Mouse (Mus musculus): Measurements from ENCODE around the gene Trim7. TPM values are rescaled to one million over a fixed set of nuclear protein-coding genes. Genes with fewer than 3 reads are reported as not detected.

Gene Trim7
- polyA plus RNA-seq, 1 experiment from 2014 or later: 1.4 TPM

DNA sequence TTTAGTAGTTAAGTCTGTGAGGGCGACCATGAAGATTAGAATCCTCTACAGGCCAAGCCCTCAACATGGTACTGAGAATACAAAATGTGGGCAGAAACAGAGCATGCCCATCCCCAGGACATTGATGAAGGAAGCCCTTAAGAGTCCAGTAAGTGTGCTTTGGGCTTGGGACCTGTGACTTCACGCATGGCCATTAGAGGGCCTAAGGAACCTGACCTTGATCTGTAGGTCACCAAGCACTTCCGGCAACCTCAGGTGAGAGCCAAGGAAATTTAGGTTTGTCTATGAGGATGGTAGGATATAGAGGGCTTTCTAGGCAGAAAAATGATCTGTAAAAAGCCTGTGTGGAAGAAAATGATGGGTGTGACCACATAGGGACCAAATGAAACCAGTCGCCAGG is 29.6 kb upstream of the Trim7 start:
- ATAC-seq (ENCODE audit: insufficient read depth): no peak
- Histone ChIP-seq H3K27ac (ENCODE audit: low read depth) (no peak overlapping the region), H3K27me3 (ENCODE audit: insufficient read depth, low read length) (no peaks in the 10 kb centered on the region), H3K4me1 (ENCODE audit: insufficient read depth) (0 out of 2 replicates have a peak, but pooled peaks cover 7% of the 10 kb centered on the region), H3K4me3 (ENCODE audit: low read depth, low read length) (no peak overlapping the region), H3K9ac (no peak overlapping the region), H3K36me3 (ENCODE audit: insufficient read depth) (peaks cover 3% of the 10 kb centered on the region), H3K4me2 (no peak overlapping the region), H3K9me3 (ENCODE audit: low read depth, low read length) (no peaks in the 10 kb centered on the region)
- WGBS: 70% methylated on average over 4 of the region's 4 CpGs
- TF ChIP-seq CTCF (IDR thresholded peaks at IDR 0.05; ENCODE audit: low read depth): 0 out of 2 replicates have a peak, but pooled peaks have one; percentile 6
- DNase-seq: no peak

DNA sequence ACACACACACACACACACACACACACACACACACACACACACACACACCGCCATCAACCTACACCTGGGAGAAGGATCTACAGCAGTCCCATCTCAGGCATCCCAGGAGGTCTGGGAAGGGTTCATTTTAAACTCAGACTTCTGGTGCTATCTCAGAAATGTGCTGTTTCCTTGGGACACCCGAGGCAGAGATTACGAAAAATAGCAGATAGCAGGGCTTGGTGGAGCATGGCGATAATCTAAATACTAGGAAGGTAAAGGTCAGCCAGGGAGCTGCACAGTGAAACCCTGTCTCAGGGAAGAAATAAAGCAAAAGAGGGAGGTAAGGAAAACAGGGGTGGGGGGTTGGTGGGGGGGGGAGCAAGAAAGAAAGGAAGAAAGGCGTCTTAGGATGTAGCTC is 28.7 kb upstream of the Trim7 start:
- no peak overlapping the region for H3K4me3 ChIP-seq (ENCODE audit: low read depth, low read length)
- ATAC-seq (ENCODE audit: insufficient read depth) (no peak), DNase-seq (no peak)
- WGBS: 69% methylated on average over 5 of the region's 5 CpGs
- H3K27me3 ChIP-seq (ENCODE audit: insufficient read depth, low read length): no peaks in the 10 kb centered on the region
- H3K9ac ChIP-seq: no peak overlapping the region
- no peaks in the 10 kb centered on the region for H3K9me3 ChIP-seq (ENCODE audit: low read depth, low read length)
- H3K4me2 ChIP-seq: no peak overlapping the region
- peaks cover 13% of the 10 kb centered on the region for H3K36me3 ChIP-seq (ENCODE audit: insufficient read depth)
- no peak overlapping the region for H3K27ac ChIP-seq (ENCODE audit: low read depth)
- 0 out of 2 replicates have a peak, but pooled peaks cover 11% of the 10 kb centered on the region for H3K4me1 ChIP-seq (ENCODE audit: insufficient read depth)
- TF ChIP-seq CTCF (IDR thresholded peaks at IDR 0.05; ENCODE audit: low read depth): no peak

- no peaks in the 10 kb centered on the region for H3K9me3 ChIP-seq (ENCODE audit: low read depth, low read length)
- WGBS: 65% methylated on average over 7 of the region's 7 CpGs
- 0 out of 2 replicates have a peak overlapping the region, but pooled peaks have one; percentile 97 for H3K9ac ChIP-seq
- H3K27ac ChIP-seq (ENCODE audit: low read depth): no peak overlapping the region
- no peak for ATAC-seq (ENCODE audit: insufficient read depth)
- TF ChIP-seq CTCF (IDR thresholded peaks at IDR 0.05; ENCODE audit: low read depth): no peak
- no peak for DNase-seq
- H3K4me2 ChIP-seq: peak overlapping the region; percentile 89
- H3K4me1 ChIP-seq (ENCODE audit: insufficient read depth): 0 out of 2 replicates have a peak, but pooled peaks cover 12% of the 10 kb centered on the region
- peak overlapping the region; percentile 91; the same call in 1 of the 2 replicates for H3K4me3 ChIP-seq (ENCODE audit: low read depth, low read length)
- peaks cover 23% of the 10 kb centered on the region for H3K36me3 ChIP-seq (ENCODE audit: insufficient read depth)
- no peaks in the 10 kb centered on the region for H3K27me3 ChIP-seq (ENCODE audit: insufficient read depth, low read length)
Observed at GRCm38 (mm10) chr11:48798308-48798707, 27.6 kb upstream of the Trim7 start.

GRCm38 (mm10) chr11:48798984-48799920 is 26.7 kb upstream of the Trim7 start:
- Histone ChIP-seq H3K36me3 (ENCODE audit: insufficient read depth) (peaks cover 32% of the 10 kb centered on the region), H3K4me3 (ENCODE audit: low read depth, low read length) (peak overlapping the region; percentile 91), H3K4me1 (ENCODE audit: insufficient read depth) (0 out of 2 replicates have a peak, but pooled peaks cover 12% of the 10 kb centered on the region), H3K27ac (ENCODE audit: low read depth) (peak overlapping the region; percentile 98), H3K4me2 (peak overlapping the region; percentile 89), H3K9me3 (ENCODE audit: low read depth, low read length) (no peaks in the 10 kb centered on the region), H3K9ac (peak overlapping the region; percentile 97), H3K27me3 (ENCODE audit: insufficient read depth, low read length) (no peaks in the 10 kb centered on the region)
- no peak for TF ChIP-seq CTCF (IDR thresholded peaks at IDR 0.05; ENCODE audit: low read depth)
- ATAC-seq (ENCODE audit: insufficient read depth) (peak; percentile 38), DNase-seq (no peak)
- WGBS: 8% methylated on average over 18 of the region's 18 CpGs

DNA sequence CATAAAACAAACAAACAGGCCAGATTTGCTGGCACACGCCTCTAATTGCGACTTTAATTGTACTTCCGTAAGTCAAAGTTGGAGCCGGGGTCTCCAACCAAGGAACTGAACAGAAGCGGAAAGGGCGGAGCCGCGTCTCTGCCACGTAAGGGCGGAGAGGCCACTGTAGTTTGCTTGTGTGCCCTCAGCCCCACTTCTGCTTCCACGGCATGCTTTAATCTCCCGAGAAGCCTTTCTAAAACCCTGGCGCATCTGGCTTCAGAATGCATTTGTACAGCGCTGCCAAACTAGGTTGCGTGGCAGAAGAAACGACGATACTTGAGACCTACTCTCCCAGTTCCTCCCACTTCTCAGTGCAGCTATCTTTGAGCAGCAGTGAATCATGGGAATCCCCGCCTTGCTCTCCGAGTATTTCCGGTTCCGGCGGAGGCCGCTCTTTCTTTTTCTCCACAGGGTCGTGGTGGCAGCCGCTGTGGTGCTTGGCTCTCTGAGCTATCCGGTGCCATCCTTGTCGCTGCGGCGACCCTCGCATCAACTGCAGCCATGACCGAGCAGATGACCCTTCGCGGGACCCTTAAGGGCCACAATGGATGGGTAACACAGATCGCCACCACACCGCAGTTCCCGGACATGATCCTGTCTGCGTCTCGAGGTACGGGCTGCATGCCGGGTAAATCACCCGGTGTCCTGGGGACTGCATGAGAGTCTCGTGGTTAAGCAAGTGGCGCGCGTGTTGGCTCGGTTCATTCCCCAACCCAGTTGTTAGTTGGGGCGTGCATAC is 25.8 kb upstream of the Trim7 start, which contains the start of gene Rack1:
TSS of gene Rack1 (plus strand) at position 412 of the 781 bp plus-strand sequence.
- peak; percentile 90 for ATAC-seq (ENCODE audit: insufficient read depth)
- peak within 1 kb of the TSS; percentile 91 for H3K4me3 ChIP-seq (ENCODE audit: low read depth, low read length)
- no peaks in the 10 kb centered on the region for H3K27me3 ChIP-seq (ENCODE audit: insufficient read depth, low read length)
- peak within 1 kb of the TSS; percentile 98 for H3K27ac ChIP-seq (ENCODE audit: low read depth)
- peak within 1 kb of the TSS; percentile 89 for H3K4me2 ChIP-seq
- no peaks in the 10 kb centered on the region for H3K9me3 ChIP-seq (ENCODE audit: low read depth, low read length)
- WGBS: under 1% methylated on average over 47 of the region's 47 CpGs
- H3K36me3 ChIP-seq (ENCODE audit: insufficient read depth): peaks cover 41% of the 10 kb centered on the region
- 0 out of 2 replicates have a peak, but pooled peaks cover 12% of the 10 kb centered on the region for H3K4me1 ChIP-seq (ENCODE audit: insufficient read depth)
- peak within 1 kb of the TSS; percentile 97 for H3K9ac ChIP-seq
- no peak for TF ChIP-seq CTCF (IDR thresholded peaks at IDR 0.05; ENCODE audit: low read depth)
- peak; percentile 97 for DNase-seq

- no peak overlapping the region for H3K27ac ChIP-seq (ENCODE audit: low read depth)
- no peak for DNase-seq
- no peaks in the 10 kb centered on the region for H3K27me3 ChIP-seq (ENCODE audit: insufficient read depth, low read length)
- H3K9me3 ChIP-seq (ENCODE audit: low read depth, low read length): no peaks in the 10 kb centered on the region
- peak overlapping the region; percentile 89 for H3K4me2 ChIP-seq
- H3K4me3 ChIP-seq (ENCODE audit: low read depth, low read length): peak overlapping the region; percentile 91
- WGBS: 64% methylated on average over 17 of the region's 17 CpGs
- ATAC-seq (ENCODE audit: insufficient read depth): no peak
- no peak for TF ChIP-seq CTCF (IDR thresholded peaks at IDR 0.05; ENCODE audit: low read depth)
- 0 out of 2 replicates have a peak, but pooled peaks cover 12% of the 10 kb centered on the region for H3K4me1 ChIP-seq (ENCODE audit: insufficient read depth)
- peaks cover 61% of the 10 kb centered on the region for H3K36me3 ChIP-seq (ENCODE audit: insufficient read depth)
- peak overlapping the region; percentile 97 for H3K9ac ChIP-seq
Observed at GRCm38 (mm10) chr11:48801831-48802772, 23.8 kb upstream of the Trim7 start.

Data from lung, embryonic 14.5 days (tissue).